Mouse (Mus musculus): ENCODE measurements at regions not wholly inside any gene's neighbourhood (a gene's known extent, or its start where the extent isn't known, plus 50 kb on each side); places are given as distances from the start of the nearest gene placed in this dataset.

DNA sequence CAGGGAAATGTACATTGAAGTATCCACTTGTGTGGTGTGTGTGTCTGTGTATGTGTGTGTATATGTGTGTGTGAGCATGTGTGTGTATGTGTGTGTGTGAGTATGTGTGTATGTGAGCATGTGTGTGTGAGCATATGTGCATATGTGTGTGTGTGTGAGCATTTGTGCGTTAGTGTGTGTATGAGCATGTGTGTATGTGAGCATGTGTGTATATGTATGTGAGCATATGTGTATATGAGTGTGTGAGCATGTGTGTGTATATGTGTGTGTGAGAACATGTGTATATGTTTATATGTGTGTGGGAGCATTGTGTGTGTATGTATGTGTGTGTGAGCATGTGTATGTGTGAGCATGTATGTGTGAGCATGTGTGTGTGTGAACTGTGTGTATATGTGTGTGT lies 123.5 kb downstream of the Nuak1 start:
- TF ChIP-seq CTCF (IDR thresholded peaks at IDR 0.05; ENCODE audit: control insufficient read depth, insufficient read depth, low read length) (no peak), POLR2A (IDR thresholded peaks at IDR 0.05; ENCODE audit: borderline replicate concordance, control insufficient read depth, low read depth, low read length) (no peak)

Data from bone marrow, adult 2 months (tissue).